Mouse (Mus musculus) lung, postnatal 0 days (tissue): ENCODE measurements around the gene Rbms1.

Experiments used
- CTCF ChIP-seq: IDR thresholded peaks from 2 replicates; pipeline ENCODE4 v1.5.1; 2016; ENCODE audit warnings: antibody characterized with exemption, mild to moderate bottlenecking
- EP300 ChIP-seq: IDR thresholded peaks from 2 replicates; pipeline ENCODE4 v1.6.1; 2016; ENCODE audit warnings: antibody characterized with exemption, mild to moderate bottlenecking, control low read depth

- TF ChIP-seq EP300 (no peak), CTCF (no peak)
These were observed 92.0 kb downstream of the Rbms1 start for GRCm38 (mm10) chr2:60871001-60871400.
